In the genomic region with DNA sequence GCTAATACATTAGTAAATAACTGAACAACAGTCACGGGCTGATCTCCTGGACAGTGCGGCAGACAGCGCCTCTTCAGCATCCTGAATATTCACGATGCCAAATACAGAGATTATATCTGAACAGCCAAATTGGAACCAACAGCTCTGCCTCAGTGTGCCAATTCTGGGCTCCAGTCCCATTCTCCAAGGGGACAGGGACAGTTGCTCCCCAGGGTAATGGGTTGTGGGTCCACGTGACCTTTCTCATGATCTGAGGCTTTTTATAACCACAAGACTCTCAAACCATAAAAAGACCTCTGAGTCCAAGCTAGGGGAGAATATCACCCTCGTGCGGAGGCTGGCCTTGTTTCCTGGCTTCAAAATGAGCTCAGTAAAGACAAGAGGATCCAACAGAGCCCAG, we compare ENCODE assay signal across 12 mouse cellular contexts. TPM values are rescaled to one million over a fixed set of nuclear protein-coding genes. Genes with fewer than 3 reads are reported as not detected.
DNase-seq lines count a peak whose midpoint lies in the region; ATAC-seq lines count a peak whose summit lies in the region.
"Had no signal": no experiment of that assay in that cellular context is flagged by ENCODE, and none has a peak within 500 bp of the region (broad histone marks: within the 10 kb centered on the region; RNA-seq: fewer than 3 reads in every experiment).

No protein-coding gene starts in this region.

- DNase-seq in heart, adult 8-10 months (ENCODE audit: low spot score): peak; percentile 73
- DNase-seq in heart, postnatal 25 days (ENCODE audit: low spot score): no peak
- peak; percentile 37 for DNase-seq in cerebellum, adult 11 months
- DNase-seq in cerebellum, adult 9-11 months: peak; percentile 74
- peak; percentile 26 for DNase-seq in layer of hippocampus, adult 9-10 months (ENCODE audit: low spot score)
- DNase-seq in urinary bladder, adult 2 months (ENCODE audit: low spot score): no peak
- DNase-seq: kidney, postnatal 14 days; right cerebral cortex, postnatal 14 days had no signal

- no peak for ATAC-seq in monocyte, adult 5-6 weeks (replicated peaks; ENCODE audit: insufficient number of reproducible peaks, low FRiP score, low TSS enrichment, poor library complexity, severe bottlenecking)
- ATAC-seq: hindbrain, embryonic 16.5 days; midbrain, embryonic 15.5 days had no signal

- intact Hi-C loops in heart, postnatal 25 days (cut with DNase I): loop anchor here (5.0 to 10.0 kb wide), 2 partner anchors 80 to 502 kb away; no protein-coding TSS in a partner anchor

RNA-seq across cellular contexts. Expression of a gene that starts 10.1 kb away (rescaled TPM):
- total RNA-seq in heart, adult 8-10 months (2022): under 1 TPM in 3 of 4 experiments, not detected in 1; 0.06 to 0.34 (median 0.11) TPM
- total RNA-seq in heart, postnatal 25 days (2021): under 1 TPM in 1 of 2 experiments, not detected in 1; 0.17 TPM
- polyA plus RNA-seq in urinary bladder, adult 2 months (2012; rRNA removed): 0.06 and 0.09 TPM in 2 replicates
- total RNA-seq in monocyte, adult 5-6 weeks (2017): not detected in 3 replicates
- total RNA-seq: neutrophil, adult 5-6 weeks had no signal

RNA-seq across cellular contexts. Expression of a gene that starts 42.2 kb away (rescaled TPM):
- total RNA-seq in heart, adult 8-10 months (2022): under 1 TPM in 2 of 4 experiments, not detected in 2; 0.16 to 0.20 TPM
- under 1 TPM; 0.20 to 0.39 TPM for total RNA-seq in heart, postnatal 25 days (2021)
- 0.06 and 0.07 TPM in 2 replicates for polyA plus RNA-seq in urinary bladder, adult 2 months (2012; rRNA removed)
- 0.29 to 0.39 TPM in 2 of 3 replicates, not detected in the other for total RNA-seq in monocyte, adult 5-6 weeks (2017)
- total RNA-seq: neutrophil, adult 5-6 weeks had no signal

Comparison
In these comparisons a context has a peak if more than half of its experiments do, and no peak if none do; other contexts are left out.
1. DNase-seq: peak in heart, adult 8-10 months (single experiment), cerebellum, adult 11 months (single experiment), cerebellum, adult 9-11 months (single experiment) and layer of hippocampus, adult 9-10 months (single experiment); none in heart, postnatal 25 days (single experiment) and urinary bladder, adult 2 months (single experiment).